Mouse (Mus musculus) heart, postnatal 14 days (tissue): Measurements from ENCODE around the gene Fxyd6. TPM values are rescaled to one million over a fixed set of nuclear protein-coding genes. Genes with fewer than 3 reads are reported as not detected.

Experiments used
- DNase-seq, 2 experiments: peaks; one replicate each; pipeline ENCODE4 v3.0.0; 2021 to 2022
- intact Hi-C: fragments of 180-260 bp; cut with DNase I; formaldehyde crosslinking; loops from one replicate; pipeline ENCODE4 v1.15.1; 2025
- total RNA-seq, 2 experiments: library from RNA; stranded (reverse); gene quantifications; 2 replicates each; pipeline ENCODE4 v1.2.3; 2021

Gene Fxyd6
- total RNA-seq, 2 experiments from 2014 or later, result 18.2 to 20.9 TPM

GRCm38 (mm10) chr9:45407706-45408675 is 38.0 kb downstream of the Fxyd6 start:
- intact Hi-C loops, result loop anchor here (1.0 kb wide), 1 partner anchor 108 kb away; no protein-coding TSS in a partner anchor
- DNase-seq, result peak; percentile 80 to 86

DNA sequence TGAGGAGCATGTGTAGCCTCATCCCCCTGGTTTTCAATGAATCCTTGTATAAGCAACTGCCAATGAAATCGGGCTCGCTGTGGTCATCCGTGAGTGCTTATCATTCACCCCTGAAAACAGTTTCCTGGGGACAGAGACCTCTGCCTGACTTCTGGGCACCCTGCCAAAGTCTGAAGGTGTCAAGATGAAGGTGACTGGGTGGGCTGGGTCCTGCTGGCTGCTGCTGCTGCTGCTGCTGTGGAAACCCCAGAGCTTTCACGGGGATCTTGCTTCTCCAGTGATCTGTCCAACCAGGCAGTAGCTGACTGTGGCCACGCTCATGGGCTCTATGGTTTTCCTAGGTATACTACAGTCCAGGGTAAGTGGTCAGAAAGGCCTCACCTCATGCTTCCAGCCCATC is 40.2 kb downstream of the Fxyd6 start:
- intact Hi-C loops, result loop anchor here (10.0 kb wide), 1 partner anchor 465 kb away; no protein-coding TSS in a partner anchor
- no peak for DNase-seq

DNA sequence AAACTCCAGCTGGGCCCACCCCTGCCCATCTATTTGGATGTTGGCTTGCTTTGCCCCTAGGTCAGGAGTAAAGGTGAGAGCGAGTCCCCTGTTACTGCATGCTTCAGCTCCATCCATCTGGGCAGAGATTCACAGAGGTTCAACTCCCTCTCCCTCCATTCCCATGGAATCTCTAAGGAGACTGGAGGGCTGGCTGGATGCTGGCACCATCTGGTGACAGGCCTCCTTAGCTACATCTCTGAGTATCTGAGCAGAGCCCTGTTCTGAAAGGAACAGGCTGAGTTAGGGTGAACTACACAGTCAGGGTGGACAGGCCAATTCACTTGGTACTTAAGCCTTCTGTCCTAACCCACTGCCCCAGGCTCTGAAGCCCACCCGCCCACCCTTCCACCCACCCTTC is 40.6 kb downstream of the Fxyd6 start:
- intact Hi-C loops, result loop anchor here (10.0 kb wide), 1 partner anchor 464 kb away; no protein-coding TSS in a partner anchor
- DNase-seq, result no peak

DNA sequence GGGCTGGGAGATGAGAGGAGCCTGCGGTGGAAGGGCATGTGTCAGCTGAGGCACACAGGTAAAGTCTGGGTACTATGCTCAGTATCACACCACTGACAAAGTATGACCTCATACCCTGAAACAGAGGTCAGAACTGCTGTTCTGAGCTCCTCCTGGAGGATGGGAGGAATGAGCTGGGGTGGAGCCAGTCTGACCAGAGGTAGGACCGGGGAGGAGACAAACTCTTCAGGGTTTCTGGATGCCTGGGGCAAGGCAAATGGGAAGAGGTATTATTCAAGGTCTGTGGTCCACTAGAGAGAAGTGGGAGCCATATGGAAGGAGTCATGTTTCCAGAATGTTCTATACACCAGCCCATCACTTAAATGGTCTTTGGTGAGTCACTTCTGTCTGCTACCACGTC is 41.1 kb downstream of the Fxyd6 start:
- DNase-seq, result no peak
- intact Hi-C loops, result loop anchor here (10.0 kb wide), 1 partner anchor 464 kb away; no protein-coding TSS in a partner anchor

GRCm38 (mm10) chr9:45411803-45412202 is 41.8 kb downstream of the Fxyd6 start:
- DNase-seq, result peak in 1 of 2 experiments; percentile 39
- intact Hi-C loops, result loop anchor here (10.0 kb wide), 1 partner anchor 463 kb away; no protein-coding TSS in a partner anchor

DNA sequence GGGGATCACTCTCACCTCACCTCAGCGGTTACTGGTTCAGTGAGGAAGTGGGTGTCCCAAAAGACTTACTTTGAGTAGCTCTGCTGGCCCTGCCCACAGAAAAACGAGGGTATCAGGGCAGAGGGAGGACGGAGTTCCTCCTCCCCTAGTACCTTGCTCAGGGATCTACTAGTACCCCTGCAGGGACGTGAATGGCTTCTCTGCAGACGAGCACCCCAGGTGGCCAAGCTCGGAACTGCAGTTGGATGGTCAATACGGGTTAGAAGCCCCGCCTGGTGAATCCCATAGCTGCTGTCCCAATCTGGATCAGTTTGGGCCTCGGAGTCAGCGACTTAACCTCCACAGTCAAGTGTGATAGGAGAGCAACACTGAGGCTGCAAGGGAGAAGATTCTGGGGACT is 42.3 kb downstream of the Fxyd6 start:
- DNase-seq, result peak; percentile 86 to 94
- intact Hi-C loops, result loop anchor here (10.0 kb wide), 1 partner anchor 463 kb away; no protein-coding TSS in a partner anchor

- intact Hi-C loops, result loop anchor here (10.0 kb wide), 1 partner anchor 462 kb away; no protein-coding TSS in a partner anchor
- no peak for DNase-seq
Measured at GRCm38 (mm10) chr9:45412700-45413477, 42.9 kb downstream of the Fxyd6 start.

DNA sequence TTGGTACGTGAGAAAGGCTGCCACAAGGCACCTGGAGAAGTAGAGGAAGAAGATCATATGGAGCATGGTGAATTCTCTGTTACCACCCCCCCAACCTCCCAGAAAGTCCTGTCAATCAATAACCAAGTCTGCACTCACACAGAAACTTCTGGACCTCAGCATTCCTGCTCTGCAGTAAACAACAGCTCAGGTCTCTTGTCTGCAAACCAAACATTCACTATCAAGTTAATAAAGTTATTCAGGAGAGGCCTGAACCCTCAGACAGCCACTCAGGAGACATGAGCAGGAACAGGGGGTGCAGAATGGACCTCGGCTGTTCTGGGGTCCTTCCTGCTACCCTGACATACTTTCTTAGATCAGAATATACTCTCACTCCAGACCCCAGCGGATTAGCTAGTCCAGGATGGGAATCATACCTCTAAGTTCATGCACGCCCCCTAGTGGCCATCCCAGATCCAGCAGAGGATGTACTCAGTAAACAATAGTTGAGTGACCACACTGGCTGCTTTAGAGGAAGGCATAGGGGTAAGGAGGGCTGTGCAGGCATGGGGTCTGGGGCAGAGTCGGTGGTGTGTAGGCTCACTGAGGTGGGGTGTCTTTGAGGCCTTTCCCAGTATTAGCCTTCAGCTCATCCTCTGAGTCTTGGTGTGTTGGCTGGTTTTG is 43.6 kb downstream of the Fxyd6 start:
- peak in 1 of 2 experiments; percentile 39 for DNase-seq
- intact Hi-C loops, result loop anchor here (10.0 kb wide), 1 partner anchor 461 kb away; no protein-coding TSS in a partner anchor

DNA sequence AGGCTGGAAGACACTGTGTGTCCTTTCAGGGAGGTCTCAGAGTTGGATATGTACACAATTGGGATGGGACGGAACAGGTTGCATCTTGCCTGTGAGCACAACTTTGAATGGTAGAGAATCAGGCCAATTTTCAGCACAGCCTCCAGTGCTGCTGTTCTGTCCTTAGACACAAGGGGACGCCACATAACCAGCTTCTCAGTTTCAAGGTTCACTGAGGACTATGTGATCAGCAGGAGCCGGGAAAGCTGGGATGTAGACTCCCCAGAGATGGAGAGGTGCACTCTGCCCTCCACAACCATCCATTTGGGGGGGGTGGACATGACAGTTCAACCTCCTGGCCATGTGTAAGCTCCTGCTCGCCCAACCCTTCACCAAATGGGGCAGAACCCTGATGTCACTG is 45.9 kb downstream of the Fxyd6 start:
- intact Hi-C loops, result loop anchor here (1.0 to 10.0 kb wide), 3 partner anchors 195 to 459 kb away; no protein-coding TSS in a partner anchor
- DNase-seq, result peak; percentile 50 to 74

GRCm38 (mm10) chr9:45417245-45417644 is 47.3 kb downstream of the Fxyd6 start:
- intact Hi-C loops, result loop anchor here (2.0 to 10.0 kb wide), 2 partner anchors 196 to 458 kb away; no protein-coding TSS in a partner anchor
- peak; percentile 30 to 59 for DNase-seq

- DNase-seq, result no peak
- intact Hi-C loops, result loop anchor here (10.0 kb wide), 1 partner anchor 457 kb away; no protein-coding TSS in a partner anchor
Measured at GRCm38 (mm10) chr9:45418252-45418651, 48.3 kb downstream of the Fxyd6 start.

GRCm38 (mm10) chr9:45421209-45421608 is 51.2 kb downstream of the Fxyd6 start:
- DNase-seq, result no peak
- intact Hi-C loops, result no loop called here

DNA sequence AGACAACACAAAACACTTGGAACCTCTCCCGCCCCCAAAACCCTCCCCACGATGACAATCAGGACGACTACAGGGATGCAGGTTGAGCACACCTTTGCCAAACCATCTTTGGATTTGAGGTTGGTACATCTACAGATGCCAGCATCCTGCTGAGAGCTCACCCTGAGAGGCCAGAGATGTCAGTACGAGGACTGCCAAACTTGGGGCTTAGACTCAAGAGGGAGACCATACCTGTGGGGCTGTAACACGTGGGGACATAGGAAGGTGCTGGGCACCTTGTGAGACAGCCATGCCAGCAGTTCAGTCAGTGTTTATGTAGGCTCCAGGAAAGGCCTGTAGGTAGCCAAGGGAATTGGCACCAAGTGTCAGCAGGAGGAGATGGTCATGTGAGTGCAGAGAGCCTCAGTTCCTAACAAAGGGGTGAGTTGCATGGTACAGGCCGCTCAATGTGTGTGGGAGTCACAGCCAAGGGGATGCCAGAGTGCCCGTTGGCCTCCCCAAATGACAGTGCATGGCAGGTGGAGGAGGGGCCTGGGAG is 52.8 kb downstream of the Fxyd6 start:
- intact Hi-C loops, result no loop called here
- no peak for DNase-seq

- no peak for DNase-seq
- intact Hi-C loops, result no loop called here
Measured at GRCm38 (mm10) chr9:45426456-45426855, 56.5 kb downstream of the Fxyd6 start, which contains the start of gene Dscaml1. Dscaml1 (plus strand) TSS chr9:45426628.

GRCm38 (mm10) chr9:45429392-45429791 is 59.4 kb downstream of the Fxyd6 start:
- DNase-seq, result no peak
- intact Hi-C loops, result no loop called here

DNA sequence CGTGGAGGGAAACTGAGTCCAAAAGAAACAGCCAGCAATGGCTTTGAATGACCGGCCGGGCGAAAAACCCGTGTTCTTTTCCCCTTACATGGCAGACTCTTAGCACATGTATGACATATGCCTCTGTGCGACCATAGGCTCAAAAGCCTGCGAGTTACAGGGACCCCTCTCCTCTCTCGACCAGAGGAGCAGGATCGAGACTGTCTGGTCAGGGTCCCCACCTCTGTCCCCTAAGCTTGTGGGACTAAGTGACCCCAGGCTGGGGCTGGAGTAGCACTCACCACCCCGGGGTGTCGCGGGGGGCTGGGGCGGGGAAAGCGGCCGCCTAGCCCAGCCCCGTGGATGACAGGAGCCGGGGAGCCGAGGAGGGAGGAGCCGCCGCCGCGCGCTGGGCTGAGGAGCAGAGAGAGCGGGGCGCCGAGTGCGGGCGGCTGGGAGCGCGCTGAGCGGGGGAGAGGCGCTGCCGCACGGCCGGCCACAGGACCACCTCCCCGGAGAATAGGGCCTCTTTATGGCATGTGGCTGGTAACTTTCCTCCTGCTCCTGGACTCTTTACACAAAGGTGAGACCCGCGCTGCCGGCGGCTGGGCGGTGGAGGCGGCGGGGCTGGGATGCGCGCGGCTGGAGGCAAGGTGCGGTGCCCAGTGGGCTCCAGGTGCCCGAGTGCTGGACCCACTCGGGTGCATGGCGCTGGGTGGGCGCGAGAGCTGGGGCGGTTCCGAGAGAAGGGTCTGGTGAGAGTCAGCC is 60.1 kb downstream of the Fxyd6 start:
- intact Hi-C loops, result no loop called here
- DNase-seq, result no peak

DNA sequence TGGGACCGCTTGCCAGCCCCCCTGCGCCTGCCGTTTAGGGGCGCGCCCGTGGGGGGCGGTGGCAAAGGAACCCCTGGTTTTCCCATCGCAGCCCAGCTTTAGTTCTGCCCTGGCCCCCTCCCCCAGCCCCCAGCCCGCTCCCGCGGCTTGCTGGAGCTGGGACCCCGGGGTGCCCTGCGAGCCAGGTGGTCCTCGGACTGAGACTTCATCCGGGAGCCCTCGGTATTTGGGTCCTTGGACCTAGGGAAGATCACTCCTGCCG is 60.6 kb downstream of the Fxyd6 start:
- intact Hi-C loops, result no loop called here
- DNase-seq, result no peak

DNA sequence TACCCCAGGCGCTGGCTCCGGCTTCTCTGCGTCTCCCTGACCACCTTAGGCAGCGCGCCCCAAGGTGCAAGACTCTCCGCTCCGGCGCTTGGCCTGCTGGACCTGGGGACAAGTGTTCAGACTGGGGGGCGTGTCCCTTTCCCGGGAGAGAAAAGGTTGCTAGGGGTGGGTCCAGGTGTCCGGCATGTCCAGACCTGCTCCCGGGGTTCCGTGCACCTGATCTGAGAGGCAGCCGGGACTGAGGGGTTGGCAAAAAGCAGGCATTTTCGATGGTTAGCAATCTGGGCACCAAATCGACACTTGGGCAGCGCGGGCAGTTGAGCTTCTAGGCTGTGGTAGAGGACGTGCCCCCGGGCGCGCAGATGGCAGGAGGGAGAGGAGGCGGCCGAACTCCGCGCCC is 61.2 kb downstream of the Fxyd6 start:
- DNase-seq, result no peak
- intact Hi-C loops, result no loop called here

DNA sequence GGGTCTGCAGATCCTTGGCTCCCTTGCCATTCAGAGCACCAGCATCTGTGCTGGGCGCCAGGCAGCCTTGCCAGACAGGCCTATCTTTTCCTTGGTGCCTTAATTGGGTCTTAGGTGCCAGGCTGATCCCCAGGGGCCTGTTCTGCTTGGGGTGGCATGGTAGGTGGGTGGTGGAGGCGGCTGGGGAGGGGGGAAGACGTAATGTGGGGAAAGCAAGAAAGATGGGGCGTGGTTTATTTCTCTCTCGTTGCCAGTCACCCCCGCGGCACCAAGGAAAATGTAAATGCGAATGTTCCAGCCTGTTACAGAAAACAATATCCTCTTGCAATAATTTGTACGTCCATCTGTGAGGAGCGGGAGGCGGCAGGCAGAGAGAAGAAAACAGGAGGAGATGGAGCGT is 62.7 kb downstream of the Fxyd6 start:
- DNase-seq, result no peak
- intact Hi-C loops, result no loop called here
